13 mouse cellular contexts compared by ENCODE assay signal in the genomic region with DNA sequence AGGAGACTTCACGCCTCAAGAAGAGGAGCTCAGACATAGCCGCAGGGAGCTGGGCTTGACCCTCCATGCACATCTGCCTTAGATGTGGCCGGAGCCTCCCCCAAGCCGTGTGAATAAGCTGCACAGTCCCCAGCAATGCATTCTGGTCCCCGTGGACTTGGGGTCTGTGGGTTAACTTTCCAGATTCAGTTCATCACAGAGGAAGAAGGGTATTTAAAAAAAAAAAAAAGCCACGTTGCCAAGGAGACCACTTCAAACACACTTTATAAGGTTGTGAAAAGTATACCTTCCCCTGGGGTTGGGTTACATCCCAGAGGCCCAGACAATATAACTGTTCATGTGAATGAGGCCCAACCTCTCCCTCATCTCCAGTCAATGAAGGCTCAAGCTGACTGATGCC. TPM values are rescaled to one million over a fixed set of nuclear protein-coding genes. Genes with fewer than 3 reads are reported as not detected.
DNase-seq lines count a peak whose midpoint lies in the region; ATAC-seq lines count a peak whose summit lies in the region.
"Had no signal": no experiment of that assay in that cellular context is flagged by ENCODE, and none has a peak within 500 bp of the region (broad histone marks: within the 10 kb centered on the region; RNA-seq: fewer than 3 reads in every experiment).

No protein-coding gene starts in this region.

- H3K9ac ChIP-seq in kidney, embryonic 14.5 days (ENCODE audit: low read depth, low read length) = no peak overlapping the region
- no peak overlapping the region for H3K9ac ChIP-seq in embryonic facial prominence, embryonic 15.5 days
- no peak overlapping the region for H3K9ac ChIP-seq in midbrain, embryonic 13.5 days (replicated peaks)
- H3K9ac ChIP-seq: liver, embryonic 14.5 days had no signal

- no peak overlapping the region for H3K4me3 ChIP-seq in kidney, embryonic 14.5 days (ENCODE audit: low read length)
- no peak overlapping the region for H3K4me3 ChIP-seq in embryonic facial prominence, embryonic 10.5 days
- H3K4me3 ChIP-seq in embryonic facial prominence, embryonic 15.5 days (replicated peaks) = no peak overlapping the region
- no peak overlapping the region for H3K4me3 ChIP-seq in midbrain, embryonic 13.5 days (replicated peaks)
- H3K4me3 ChIP-seq: left cerebral cortex, adult 2 months had no signal

- 0 out of 2 replicates have a peak, but pooled peaks cover 4% of the 10 kb centered on the region for H3K27me3 ChIP-seq in kidney, embryonic 14.5 days (ENCODE audit: control insufficient read depth, insufficient read depth, low read length)
- no peaks in the 10 kb centered on the region for H3K27me3 ChIP-seq in embryonic facial prominence, embryonic 10.5 days (replicated peaks; ENCODE audit: low read depth, poor library complexity, severe bottlenecking)
- no peaks in the 10 kb centered on the region for H3K27me3 ChIP-seq in embryonic facial prominence, embryonic 15.5 days
- no peaks in the 10 kb centered on the region for H3K27me3 ChIP-seq in midbrain, embryonic 13.5 days
- H3K27me3 ChIP-seq: CH12.LX had no signal

- WGBS in kidney, embryonic 14.5 days = 14% methylated on average over 6 of the region's 6 CpGs
- WGBS in embryonic facial prominence, embryonic 10.5 days = 37% methylated on average over 6 of the region's 6 CpGs
- 24% methylated on average over 6 of the region's 6 CpGs for WGBS in embryonic facial prominence, embryonic 15.5 days
- WGBS in midbrain, embryonic 13.5 days = 55% methylated on average over 6 of the region's 6 CpGs

- peaks cover 25% of the 10 kb centered on the region for H3K4me1 ChIP-seq in kidney, embryonic 14.5 days (ENCODE audit: control insufficient read depth, insufficient read depth, low read length)
- H3K4me1 ChIP-seq in embryonic facial prominence, embryonic 10.5 days = peaks cover 32% of the 10 kb centered on the region
- H3K4me1 ChIP-seq in embryonic facial prominence, embryonic 15.5 days = peaks cover 22% of the 10 kb centered on the region
- peaks cover 24% of the 10 kb centered on the region for H3K4me1 ChIP-seq in midbrain, embryonic 13.5 days (replicated peaks)

- DNase-seq in kidney, postnatal 25 days = no peak
- DNase-seq in embryonic facial prominence, embryonic 10.5 days (ENCODE audit: low spot score) = peak; percentile 36
- DNase-seq in cerebellum, adult 11 months = no peak
- no peak for DNase-seq in left cerebral cortex, adult 11 months (ENCODE audit: low spot score)
- DNase-seq: adrenal gland, postnatal 10 days; heart, postnatal 4 days; kidney, postnatal 10 days had no signal

- H3K4me2 ChIP-seq in kidney, embryonic 14.5 days (replicated peaks; ENCODE audit: low read depth, low read length) = no peak overlapping the region
- no peak overlapping the region for H3K4me2 ChIP-seq in embryonic facial prominence, embryonic 15.5 days (replicated peaks)
- no peak overlapping the region for H3K4me2 ChIP-seq in midbrain, embryonic 13.5 days (replicated peaks)

- H3K9me3 ChIP-seq in kidney, embryonic 14.5 days (ENCODE audit: control insufficient read depth, low read length) = no peaks in the 10 kb centered on the region
- no peaks in the 10 kb centered on the region for H3K9me3 ChIP-seq in embryonic facial prominence, embryonic 10.5 days
- no peaks in the 10 kb centered on the region for H3K9me3 ChIP-seq in embryonic facial prominence, embryonic 15.5 days (replicated peaks)
- no peaks in the 10 kb centered on the region for H3K9me3 ChIP-seq in midbrain, embryonic 13.5 days

- ATAC-seq in kidney, embryonic 14.5 days (ENCODE audit: low FRiP score, low TSS enrichment) = peak; percentile 81
- peak; percentile 21; the same call in 1 of the 2 replicates for ATAC-seq in embryonic facial prominence, embryonic 15.5 days (ENCODE audit: insufficient number of reproducible peaks, low FRiP score, low TSS enrichment, low read depth)
- 0 out of 2 replicates have a peak, but pooled peaks have one; percentile 49 for ATAC-seq in midbrain, embryonic 13.5 days

- H3K27ac ChIP-seq in kidney, embryonic 14.5 days (ENCODE audit: low read depth, low read length) = peak overlapping the region; percentile 76
- H3K27ac ChIP-seq in embryonic facial prominence, embryonic 10.5 days (replicated peaks) = peak overlapping the region; percentile 80
- peak overlapping the region; percentile 76; the same call in 1 of the 2 replicates for H3K27ac ChIP-seq in embryonic facial prominence, embryonic 15.5 days (replicated peaks)
- H3K27ac ChIP-seq in midbrain, embryonic 13.5 days = no peak overlapping the region
- H3K27ac ChIP-seq: left cerebral cortex, adult 2 months; liver, embryonic 14.5 days had no signal

- H3K36me3 ChIP-seq in kidney, embryonic 14.5 days (ENCODE audit: control insufficient read depth, insufficient read depth, low read length) = no peaks in the 10 kb centered on the region
- H3K36me3 ChIP-seq in embryonic facial prominence, embryonic 10.5 days (replicated peaks) = no peaks in the 10 kb centered on the region
- no peaks in the 10 kb centered on the region for H3K36me3 ChIP-seq in embryonic facial prominence, embryonic 15.5 days
- H3K36me3 ChIP-seq in midbrain, embryonic 13.5 days = peaks cover 14% of the 10 kb centered on the region

RNA-seq across cellular contexts. Expression of a gene that starts 37.6 kb away (rescaled TPM):
- 57.7 and 70.2 TPM in 2 replicates for polyA plus RNA-seq in kidney, embryonic 14.5 days (2014; fragmentation: Nextera tagmentation; extraction: Ambion mirVana)
- polyA plus RNA-seq in embryonic facial prominence, embryonic 10.5 days (2016; fragmentation: Nextera tagmentation; extraction: Ambion mirVana) = 30.8 and 33.5 TPM in 2 replicates
- polyA plus RNA-seq in embryonic facial prominence, embryonic 15.5 days (2015; fragmentation: Nextera tagmentation; extraction: Ambion mirVana) = 69.5 and 84.2 TPM in 2 replicates
- 7.5 and 8.3 TPM in 2 replicates for polyA plus RNA-seq in midbrain, embryonic 13.5 days (2015; fragmentation: Nextera tagmentation; extraction: Ambion mirVana)

Comparison
In these comparisons a context has a peak if more than half of its experiments do, and no peak if none do; other contexts are left out.
1. ATAC-seq: peak in every context shown above with its lines; median percentile 81 in kidney, embryonic 14.5 days; 49 in midbrain, embryonic 13.5 days; 21 in embryonic facial prominence, embryonic 15.5 days.